Mouse (Mus musculus): ENCODE data around the gene Arl16. TPM values are rescaled to one million over a fixed set of nuclear protein-coding genes. Genes with fewer than 3 reads are reported as not detected.
"Not testable (repeated sequence)": the region's sequence is repeated elsewhere in the genome, so short reads cannot be mapped to it uniquely, and the experiment has no call there.

Gene Arl16
- 10.7 and 11.0 TPM in 2 replicates for polyA plus RNA-seq (2011; ENCODE audit: insufficient read depth, insufficient read length, low read depth, missing spikeins)

DNA sequence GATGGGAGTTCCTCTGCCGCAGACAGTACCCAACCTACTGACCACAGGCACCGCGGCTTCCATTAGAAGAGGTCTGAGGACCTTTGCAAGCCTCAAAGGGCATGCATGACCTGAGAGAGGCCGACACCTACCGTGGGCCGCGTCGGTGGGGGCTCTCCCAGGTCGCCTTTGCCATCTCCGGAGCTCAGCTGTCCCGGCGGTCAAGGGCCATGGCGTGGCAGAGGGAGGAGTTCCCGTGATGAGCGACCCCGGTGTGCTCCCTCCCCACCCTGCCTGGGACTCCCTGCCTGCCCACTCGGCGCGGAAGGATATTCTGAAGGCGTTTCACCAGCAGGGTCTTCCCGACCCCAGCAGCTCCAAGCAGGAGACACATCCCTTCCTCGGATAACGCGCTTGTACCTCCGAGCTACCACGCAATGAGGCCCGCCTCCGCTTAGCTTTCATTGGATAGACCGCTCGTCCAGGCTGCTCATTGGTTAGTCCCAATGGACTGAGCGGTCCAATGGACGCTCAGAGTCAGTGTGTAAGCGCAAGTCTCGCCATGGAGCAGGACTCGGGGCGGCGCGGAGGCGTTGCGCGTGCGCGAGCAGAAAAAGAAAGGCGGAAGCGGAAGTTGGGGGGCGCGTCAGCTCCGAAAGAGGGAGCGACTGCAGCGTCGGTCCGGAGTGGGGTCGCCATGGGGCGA lies at the start of gene Arl16:
Gene Arl16, minus strand, starts transcription at position 557 of the 685 bp plus-strand sequence.
- Histone ChIP-seq H3K4me3 (ENCODE audit: low read depth, low read length) (peak within 1 kb of the TSS; percentile 86), H3K27me3 (ENCODE audit: control insufficient read depth, insufficient read depth, low read length, poor library complexity, severe bottlenecking) (no peaks in the 10 kb centered on the region), H3K36me3 (ENCODE audit: control insufficient read depth, insufficient read depth, low read length, poor library complexity, severe bottlenecking) (no peaks in the 10 kb centered on the region; the same call in 1 of the 2 replicates), H3K9me3 (replicated peaks; ENCODE audit: control insufficient read depth, insufficient read depth, low read length, poor library complexity, severe bottlenecking) (no peaks in the 10 kb centered on the region), H3K9ac (ENCODE audit: low read depth, poor library complexity, severe bottlenecking) (peak within 1 kb of the TSS; percentile 68), H3K4me1 (ENCODE audit: control insufficient read depth, insufficient read depth, low read length) (no peaks in the 10 kb centered on the region), H3K27ac (ENCODE audit: insufficient read depth, low read length) (no peak within 1 kb of the TSS)
- TF ChIP-seq CTCF (IDR thresholded peaks at IDR 0.05; ENCODE audit: low read depth, low read length) (no peak), POLR2A (IDR thresholded peaks at IDR 0.05; ENCODE audit: insufficient read depth, low read length) (peak; percentile 65)

GRCm38 (mm10) chr11:120517147-120517546 lies 49.7 kb upstream of the Arl16 start:
- H3K9ac ChIP-seq (ENCODE audit: low read depth, poor library complexity, severe bottlenecking): no peak overlapping the region
- no peaks in the 10 kb centered on the region for H3K27me3 ChIP-seq (ENCODE audit: control insufficient read depth, insufficient read depth, low read length, poor library complexity, severe bottlenecking)
- H3K4me3 ChIP-seq (ENCODE audit: low read depth, low read length): no peak overlapping the region
- TF ChIP-seq EP300 (IDR thresholded peaks at IDR 0.05; ENCODE audit: insufficient read depth, low read depth, low read length) (no peak), POLR2A (IDR thresholded peaks at IDR 0.05; ENCODE audit: insufficient read depth, low read length) (no peak), CTCF (IDR thresholded peaks at IDR 0.05; ENCODE audit: low read depth, low read length) (no peak)
- no peak overlapping the region for H3K27ac ChIP-seq (ENCODE audit: insufficient read depth, low read length)
- H3K4me1 ChIP-seq (ENCODE audit: control insufficient read depth, insufficient read depth, low read length): no peaks in the 10 kb centered on the region
- H3K36me3 ChIP-seq (ENCODE audit: control insufficient read depth, insufficient read depth, low read length, poor library complexity, severe bottlenecking): no peaks in the 10 kb centered on the region
- no peaks in the 10 kb centered on the region for H3K9me3 ChIP-seq (replicated peaks; ENCODE audit: control insufficient read depth, insufficient read depth, low read length, poor library complexity, severe bottlenecking)

GRCm38 (mm10) chr11:120515611-120516010 lies 48.2 kb upstream of the Arl16 start:
- Histone ChIP-seq H3K4me1 (ENCODE audit: control insufficient read depth, insufficient read depth, low read length) (no peaks in the 10 kb centered on the region), H3K27ac (ENCODE audit: insufficient read depth, low read length) (no peak overlapping the region), H3K36me3 (ENCODE audit: control insufficient read depth, insufficient read depth, low read length, poor library complexity, severe bottlenecking) (no peaks in the 10 kb centered on the region), H3K27me3 (ENCODE audit: control insufficient read depth, insufficient read depth, low read length, poor library complexity, severe bottlenecking) (no peaks in the 10 kb centered on the region), H3K9ac (ENCODE audit: low read depth, poor library complexity, severe bottlenecking) (no peak overlapping the region), H3K4me3 (ENCODE audit: low read depth, low read length) (no peak overlapping the region), H3K9me3 (replicated peaks; ENCODE audit: control insufficient read depth, insufficient read depth, low read length, poor library complexity, severe bottlenecking) (no peaks in the 10 kb centered on the region)
- no peak for TF ChIP-seq POLR2A (IDR thresholded peaks at IDR 0.05; ENCODE audit: insufficient read depth, low read length)
- peak; percentile 92 for TF ChIP-seq CTCF (IDR thresholded peaks at IDR 0.05; ENCODE audit: low read depth, low read length)
- no peak for TF ChIP-seq EP300 (IDR thresholded peaks at IDR 0.05; ENCODE audit: insufficient read depth, low read depth, low read length)

DNA sequence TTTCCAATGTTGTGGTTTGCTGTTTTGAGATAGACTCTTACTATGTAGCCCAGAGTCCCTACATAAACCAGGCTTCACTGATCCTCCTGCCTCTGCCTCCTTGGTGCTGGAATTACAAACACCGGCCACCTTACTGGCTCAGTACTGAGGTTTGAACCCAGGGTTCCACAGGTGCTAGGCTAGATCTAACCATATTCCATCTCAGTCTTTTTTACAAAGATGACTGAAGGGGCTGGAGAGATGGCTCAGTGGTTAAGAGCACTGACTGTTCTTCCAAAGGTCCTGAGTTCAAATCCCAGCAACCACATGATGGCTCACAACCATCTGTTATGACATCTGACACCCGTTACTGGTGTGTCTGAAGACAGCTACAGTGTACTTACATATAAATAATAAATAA lies 46.9 kb upstream of the Arl16 start:
- H3K9me3 ChIP-seq (replicated peaks; ENCODE audit: control insufficient read depth, insufficient read depth, low read length, poor library complexity, severe bottlenecking); H3K27ac ChIP-seq (ENCODE audit: insufficient read depth, low read length); H3K4me1 ChIP-seq (ENCODE audit: control insufficient read depth, insufficient read depth, low read length); H3K4me3 ChIP-seq (ENCODE audit: low read depth, low read length); H3K9ac ChIP-seq (ENCODE audit: low read depth, poor library complexity, severe bottlenecking); H3K36me3 ChIP-seq (ENCODE audit: control insufficient read depth, insufficient read depth, low read length, poor library complexity, severe bottlenecking); H3K27me3 ChIP-seq (ENCODE audit: control insufficient read depth, insufficient read depth, low read length, poor library complexity, severe bottlenecking): not testable (repeated sequence)

- no peak overlapping the region for H3K27ac ChIP-seq (ENCODE audit: insufficient read depth, low read length)
- no peaks in the 10 kb centered on the region for H3K36me3 ChIP-seq (ENCODE audit: control insufficient read depth, insufficient read depth, low read length, poor library complexity, severe bottlenecking)
- H3K4me1 ChIP-seq (ENCODE audit: control insufficient read depth, insufficient read depth, low read length): no peaks in the 10 kb centered on the region
- H3K9me3 ChIP-seq (replicated peaks; ENCODE audit: control insufficient read depth, insufficient read depth, low read length, poor library complexity, severe bottlenecking): no peaks in the 10 kb centered on the region
- TF ChIP-seq EP300 (IDR thresholded peaks at IDR 0.05; ENCODE audit: insufficient read depth, low read depth, low read length) (no peak), CTCF (IDR thresholded peaks at IDR 0.05; ENCODE audit: low read depth, low read length) (no peak), POLR2A (IDR thresholded peaks at IDR 0.05; ENCODE audit: insufficient read depth, low read length) (no peak)
- no peak overlapping the region for H3K4me3 ChIP-seq (ENCODE audit: low read depth, low read length)
- no peaks in the 10 kb centered on the region for H3K27me3 ChIP-seq (ENCODE audit: control insufficient read depth, insufficient read depth, low read length, poor library complexity, severe bottlenecking)
- no peak overlapping the region for H3K9ac ChIP-seq (ENCODE audit: low read depth, poor library complexity, severe bottlenecking)
Observed at GRCm38 (mm10) chr11:120512790-120513453, 45.5 kb upstream of the Arl16 start.

GRCm38 (mm10) chr11:120510375-120511030 lies 43.1 kb upstream of the Arl16 start:
- Histone ChIP-seq H3K27me3 (ENCODE audit: control insufficient read depth, insufficient read depth, low read length, poor library complexity, severe bottlenecking) (no peaks in the 10 kb centered on the region), H3K9ac (ENCODE audit: low read depth, poor library complexity, severe bottlenecking) (peak overlapping the region; percentile 24; the same call in 1 of the 2 replicates), H3K4me3 (ENCODE audit: low read depth, low read length) (no peak overlapping the region), H3K4me1 (ENCODE audit: control insufficient read depth, insufficient read depth, low read length) (no peaks in the 10 kb centered on the region), H3K9me3 (replicated peaks; ENCODE audit: control insufficient read depth, insufficient read depth, low read length, poor library complexity, severe bottlenecking) (no peaks in the 10 kb centered on the region), H3K36me3 (ENCODE audit: control insufficient read depth, insufficient read depth, low read length, poor library complexity, severe bottlenecking) (no peaks in the 10 kb centered on the region), H3K27ac (ENCODE audit: insufficient read depth, low read length) (no peak overlapping the region)
- TF ChIP-seq POLR2A (IDR thresholded peaks at IDR 0.05; ENCODE audit: insufficient read depth, low read length) (no peak), CTCF (IDR thresholded peaks at IDR 0.05; ENCODE audit: low read depth, low read length) (no peak), EP300 (IDR thresholded peaks at IDR 0.05; ENCODE audit: insufficient read depth, low read depth, low read length) (no peak)
